Mouse (Mus musculus) CD4-positive naive resting alpha-beta T cell, adult 57 days (primary cell): ENCODE measurements around the gene Olfr112. TPM values are rescaled to one million over a fixed set of nuclear protein-coding genes. Genes with fewer than 3 reads are reported as not detected.

Source experiments
- total RNA-seq: library from RNA; stranded (reverse); gene quantifications from one replicate; pipeline ENCODE4 v1.2.4, GENCODE M21; 2023

The Olfr112 gene
- total RNA-seq: not detected

GRCm38 (mm10) chr17:37569351-37569750 lies at the start of gene Olfr112:
Olfr112 (minus strand) TSS chr17:37569451.

DNA sequence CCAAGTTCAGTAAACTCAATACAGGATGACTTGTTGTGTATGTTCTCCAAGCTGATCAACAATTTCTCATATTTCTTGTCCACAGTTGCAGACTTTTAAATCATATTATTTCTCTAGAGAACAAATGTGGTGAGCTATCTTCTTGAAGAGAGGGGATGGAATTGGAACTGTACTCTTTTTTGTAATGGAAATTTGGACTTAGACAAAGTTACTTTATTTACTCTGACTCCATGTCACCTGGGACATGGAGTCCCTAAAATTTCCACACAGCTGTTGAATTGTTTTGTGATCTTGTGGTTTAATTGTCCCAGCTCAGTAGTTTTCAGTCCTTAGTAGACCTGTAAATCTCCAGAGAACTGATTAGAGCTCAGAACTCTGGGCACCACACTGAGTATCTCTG lies 23.4 kb upstream of the Olfr112 start, which contains the start of gene Olfr114:
Gene Olfr114, minus strand, starts transcription at position 101 of the 400 bp plus-strand sequence.

DNA sequence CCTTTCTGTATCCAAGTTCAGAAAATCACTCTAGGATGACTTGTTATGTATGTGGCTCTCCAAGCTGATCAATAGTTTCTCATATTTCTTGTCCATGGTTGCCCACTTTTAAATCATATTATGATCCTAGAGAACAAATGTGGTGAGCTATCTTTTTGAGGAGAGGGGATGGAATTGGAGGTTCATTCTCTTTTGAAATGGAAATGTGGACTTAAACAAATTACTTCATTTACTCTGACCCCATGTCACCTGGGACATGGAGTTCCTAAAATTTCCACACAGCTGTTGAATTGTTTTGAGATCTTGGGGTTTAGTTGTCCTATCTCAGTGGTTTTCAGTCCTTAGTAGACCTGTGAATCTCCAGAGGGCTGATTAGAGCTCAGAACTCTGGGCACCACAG lies 8.3 kb upstream of the Olfr112 start, which contains the start of gene Olfr113:
Gene Olfr113, minus strand, starts transcription at position 101 of the 400 bp plus-strand sequence.

Other genes with a start within 250 kb of the Olfr112 start
- gene Olfr103, start 229.8 kb downstream of the Olfr112 start, total RNA-seq: not detected
- not detected for gene Olfr104-ps, start 209.9 kb downstream of the Olfr112 start, total RNA-seq
- not detected for gene Olfr105-ps, start 190.4 kb downstream of the Olfr112 start, total RNA-seq
- not detected for gene Olfr106-ps, start 179.1 kb downstream of the Olfr112 start, total RNA-seq
- not detected for gene Olfr107, start 170.2 kb downstream of the Olfr112 start, total RNA-seq
- gene Olfr108, start 124.0 kb downstream of the Olfr112 start, total RNA-seq: not detected
- not detected for gene Olfr109, start 110.5 kb downstream of the Olfr112 start, total RNA-seq
- gene H2-M2, start 85.9 kb downstream of the Olfr112 start, total RNA-seq: not detected
- gene Olfr110, start 77.0 kb downstream of the Olfr112 start, total RNA-seq: not detected
- gene Olfr111, start 61.4 kb downstream of the Olfr112 start, total RNA-seq: not detected
- not detected for gene Olfr113, start 8.2 kb upstream of the Olfr112 start, total RNA-seq
- gene Olfr114, start 23.3 kb upstream of the Olfr112 start, total RNA-seq: not detected
- gene Olfr115, start 57.7 kb upstream of the Olfr112 start, total RNA-seq: not detected
- gene Olfr116, start 57.7 kb upstream of the Olfr112 start, total RNA-seq: not detected
- gene Olfr117, start 94.3 kb upstream of the Olfr112 start, total RNA-seq: not detected
- gene Olfr118, start 97.5 kb upstream of the Olfr112 start, total RNA-seq: not detected
- gene Olfr119, start 127.1 kb upstream of the Olfr112 start, total RNA-seq: not detected
- gene Olfr120, start 152.4 kb upstream of the Olfr112 start, total RNA-seq: not detected
- not detected for gene Olfr121, start 179.4 kb upstream of the Olfr112 start, total RNA-seq
- not detected for gene Olfr122, start 199.2 kb upstream of the Olfr112 start, total RNA-seq
- gene Olfr123, start 224.1 kb upstream of the Olfr112 start, total RNA-seq: not detected
- not detected for gene Olfr124, start 230.4 kb upstream of the Olfr112 start, total RNA-seq